ENCODE assay signal across 9 mouse cellular contexts in the genomic region with DNA sequence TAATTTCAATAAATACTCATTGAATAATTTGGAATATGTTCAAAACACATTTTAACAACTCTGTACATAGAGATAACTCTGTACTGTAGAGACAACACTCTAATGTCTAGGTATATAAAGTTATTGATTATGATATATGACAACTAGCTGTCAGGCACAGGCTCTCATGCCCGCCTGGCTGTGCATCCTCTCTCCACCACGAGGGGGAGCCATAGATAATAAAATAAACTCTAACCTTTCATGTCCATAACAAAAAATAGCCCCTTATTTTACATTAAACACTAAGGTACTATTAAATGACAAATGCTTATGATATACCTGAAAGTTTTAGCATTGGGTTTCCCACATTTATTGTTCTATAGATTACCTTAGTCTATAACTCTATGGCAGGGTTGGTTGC. TPM values are rescaled to one million over a fixed set of nuclear protein-coding genes. Genes with fewer than 3 reads are reported as not detected.
DNase-seq lines count a peak whose midpoint lies in the region; ATAC-seq and TF ChIP-seq lines count a peak whose summit lies in the region.
"Had no signal": no experiment of that assay in that cellular context is flagged by ENCODE, and none has a peak within 500 bp of the region (broad histone marks: within the 10 kb centered on the region; RNA-seq: fewer than 3 reads in every experiment).

No protein-coding gene starts in this region.

- no peak for TF ChIP-seq POLR2A in heart, adult 2 months (IDR thresholded peaks at IDR 0.05; ENCODE audit: insufficient read depth, low read depth, low read length)
- TF ChIP-seq POLR2A in cortical plate, adult 2 months (IDR thresholded peaks at IDR 0.05; ENCODE audit: extremely low read depth, insufficient read depth, low read length): no peak
- no peak for TF ChIP-seq POLR2A in thymus, adult 2 months (IDR thresholded peaks at IDR 0.05; ENCODE audit: control insufficient read depth, extremely low read depth, insufficient read depth, low read length, poor library complexity)

- no peak overlapping the region for H3K4me2 ChIP-seq in heart, postnatal 0 days (ENCODE audit: low read depth, low read length)
- H3K4me2 ChIP-seq: midbrain, embryonic 12.5 days had no signal

- no peaks in the 10 kb centered on the region for H3K36me3 ChIP-seq in heart, adult 2 months (ENCODE audit: control insufficient read depth, insufficient read depth, low read length)
- no peaks in the 10 kb centered on the region for H3K36me3 ChIP-seq in heart, embryonic 10.5 days
- no peaks in the 10 kb centered on the region for H3K36me3 ChIP-seq in heart, postnatal 0 days (replicated peaks; ENCODE audit: control insufficient read depth, insufficient read depth, low read length)
- no peaks in the 10 kb centered on the region for H3K36me3 ChIP-seq in thymus, adult 2 months (ENCODE audit: control insufficient read depth, insufficient read depth, low read length)
- H3K36me3 ChIP-seq: midbrain, embryonic 12.5 days had no signal

- TF ChIP-seq EP300 in heart, adult 2 months (IDR thresholded peaks at IDR 0.05; ENCODE audit: insufficient read depth, low read depth, low read length): peak; percentile 66; the same call in 1 of the 2 replicates
- no peak for TF ChIP-seq EP300 in heart, postnatal 0 days (IDR thresholded peaks at IDR 0.05; ENCODE audit: low read depth)

- 0 out of 2 replicates have a peak, but pooled peaks cover 4% of the 10 kb centered on the region for H3K9me3 ChIP-seq in heart, embryonic 10.5 days
- H3K9me3 ChIP-seq in heart, postnatal 0 days (replicated peaks; ENCODE audit: control insufficient read depth, low read length): 0 out of 2 replicates have a peak, but pooled peaks cover 5% of the 10 kb centered on the region
- H3K9me3 ChIP-seq: midbrain, embryonic 12.5 days had no signal

- H3K27me3 ChIP-seq in heart, adult 2 months (ENCODE audit: control insufficient read depth, insufficient read depth, low read length): no peaks in the 10 kb centered on the region
- no peaks in the 10 kb centered on the region for H3K27me3 ChIP-seq in heart, embryonic 10.5 days (ENCODE audit: insufficient read depth, poor library complexity, severe bottlenecking)
- H3K27me3 ChIP-seq in heart, postnatal 0 days (ENCODE audit: control insufficient read depth, insufficient read depth, low read length): no peaks in the 10 kb centered on the region
- no peaks in the 10 kb centered on the region for H3K27me3 ChIP-seq in thymus, adult 2 months (ENCODE audit: control insufficient read depth, insufficient read depth, low read length)
- H3K27me3 ChIP-seq: midbrain, embryonic 12.5 days had no signal

- no peak for ATAC-seq in heart, postnatal 0 days (ENCODE audit: insufficient read depth, low read depth)

- H3K4me3 ChIP-seq in heart, adult 2 months: no peak overlapping the region
- H3K4me3 ChIP-seq in heart, embryonic 10.5 days: no peak overlapping the region
- H3K4me3 ChIP-seq in cortical plate, adult 2 months (ENCODE audit: insufficient read depth, low read length): no peak overlapping the region
- H3K4me3 ChIP-seq in heart, postnatal 0 days (ENCODE audit: low read depth, low read length): no peak overlapping the region
- no peak overlapping the region for H3K4me3 ChIP-seq in thymus, adult 2 months (ENCODE audit: control insufficient read depth, insufficient read depth, low read length)
- H3K4me3 ChIP-seq: midbrain, embryonic 12.5 days had no signal

- no peaks in the 10 kb centered on the region for H3K79me2 ChIP-seq in heart, adult 2 months (replicated peaks; ENCODE audit: control insufficient read depth, insufficient read depth, low read length)

- no peaks in the 10 kb centered on the region; the same call in 1 of the 2 replicates for H3K4me1 ChIP-seq in heart, adult 2 months (ENCODE audit: control insufficient read depth, insufficient read depth, low read length)
- no peaks in the 10 kb centered on the region for H3K4me1 ChIP-seq in heart, embryonic 10.5 days
- H3K4me1 ChIP-seq in cortical plate, adult 2 months (ENCODE audit: control insufficient read depth, insufficient read depth, low read length): no peaks in the 10 kb centered on the region
- no peaks in the 10 kb centered on the region for H3K4me1 ChIP-seq in heart, postnatal 0 days (ENCODE audit: control insufficient read depth, insufficient read depth)
- H3K4me1 ChIP-seq in thymus, adult 2 months (replicated peaks; ENCODE audit: control insufficient read depth, insufficient read depth, low read length): no peaks in the 10 kb centered on the region
- H3K4me1 ChIP-seq: midbrain, embryonic 12.5 days had no signal

- peak; percentile 50 to 79 for DNase-seq in heart, adult 2 months
- no peak for DNase-seq in heart, embryonic 10.5 days (ENCODE audit: low spot score)
- peak; percentile 63 for DNase-seq in T-cell, adult 2 months (ENCODE audit: low spot score)
- no peak for DNase-seq in heart, postnatal 0 days (ENCODE audit: low spot score)
- peak; percentile 63 for DNase-seq in left cerebral cortex, adult 11 months (ENCODE audit: low spot score)
- peak; percentile 56 to 73 for DNase-seq in natural killer cell, adult 2 months (ENCODE audit: low spot score in 2 of 2)
- DNase-seq in thymus, adult 2 months: peak; percentile 63

- intact Hi-C loops in heart, adult 2 months (cut with DNase I): loop anchor here (2.0 to 5.0 kb wide), 3 partner anchors 66 to 701 kb away; partner anchors contain the start of gene Irf2

- no peak overlapping the region for H3K27ac ChIP-seq in heart, adult 2 months
- no peak overlapping the region for H3K27ac ChIP-seq in heart, embryonic 10.5 days
- no peak overlapping the region for H3K27ac ChIP-seq in cortical plate, adult 2 months (ENCODE audit: insufficient read depth, low read length)
- H3K27ac ChIP-seq in heart, postnatal 0 days (ENCODE audit: low read depth): no peak overlapping the region
- no peak overlapping the region for H3K27ac ChIP-seq in thymus, adult 2 months (ENCODE audit: control insufficient read depth, insufficient read depth, low read length)
- H3K27ac ChIP-seq: midbrain, embryonic 12.5 days had no signal

- no peak overlapping the region for H3K9ac ChIP-seq in heart, adult 2 months (ENCODE audit: low read depth, low read length)
- no peak overlapping the region for H3K9ac ChIP-seq in heart, postnatal 0 days (replicated peaks; ENCODE audit: low read depth, low read length)
- H3K9ac ChIP-seq: midbrain, embryonic 12.5 days had no signal

- peak; percentile 99 for TF ChIP-seq CTCF in heart, adult 2 months (IDR thresholded peaks at IDR 0.05)
- peak; percentile 82 for TF ChIP-seq CTCF in cortical plate, adult 2 months (IDR thresholded peaks at IDR 0.05; ENCODE audit: extremely low read depth, insufficient read depth, low read length)
- TF ChIP-seq CTCF in heart, postnatal 0 days (IDR thresholded peaks at IDR 0.05; ENCODE audit: low read depth): peak; percentile 77
- TF ChIP-seq CTCF in thymus, adult 2 months (IDR thresholded peaks at IDR 0.05; ENCODE audit: borderline replicate concordance, control insufficient read depth, extremely low read depth, insufficient read depth, low read length, poor library complexity): peak; percentile 30; the same call in 1 of the 2 replicates

- 1% methylated on average over 2 of the region's 2 CpGs for WGBS in heart, adult 2 months
- 0% methylated on average over 2 of the region's 2 CpGs for WGBS in heart, embryonic 10.5 days
- WGBS in heart, postnatal 0 days: 1% methylated on average over 2 of the region's 2 CpGs
- WGBS in thymus, adult 2 months: 3% methylated on average over 2 of the region's 2 CpGs

RNA-seq across cellular contexts. Expression of gene Casp3, which starts 54.4 kb away (rescaled TPM):
- total RNA-seq in heart, adult 2 months (2021): 1 to 10 TPM; 2.2 to 3.3 TPM
- 1.6 and 1.7 TPM in 2 replicates for polyA plus RNA-seq in heart, adult 2 months (2012; rRNA removed)
- 63.7 and 73.3 TPM in 2 replicates for polyA plus RNA-seq in heart, embryonic 10.5 days (2016; fragmentation: Nextera tagmentation; extraction: Ambion mirVana)
- 11.6 and 11.9 TPM in 2 replicates for polyA plus RNA-seq in cortical plate, adult 2 months (2012; rRNA removed)
- 11.8 and 20.8 TPM in 2 replicates for total RNA-seq in heart, postnatal 0 days (2014; rRNA removed; ENCODE audit: low replicate concordance)
- polyA plus RNA-seq in heart, postnatal 0 days (2015; fragmentation: Nextera tagmentation; extraction: Ambion mirVana): 28.6 and 30.4 TPM in 2 replicates
- polyA plus RNA-seq in thymus, adult 2 months (2012; rRNA removed): 13.0 and 14.7 TPM in 2 replicates

RNA-seq across cellular contexts. Expression of gene Primpol, which starts 54.5 kb away (rescaled TPM):
- total RNA-seq in heart, adult 2 months (2021): 1 to 10 TPM; 1.9 to 2.4 TPM
- 0.86 and 1.00 TPM in 2 replicates for polyA plus RNA-seq in heart, adult 2 months (2012; rRNA removed)
- 10.2 and 11.8 TPM in 2 replicates for polyA plus RNA-seq in heart, embryonic 10.5 days (2016; fragmentation: Nextera tagmentation; extraction: Ambion mirVana)
- 1.9 TPM in 2 replicates for polyA plus RNA-seq in cortical plate, adult 2 months (2012; rRNA removed)
- 1.7 and 2.9 TPM in 2 replicates for total RNA-seq in heart, postnatal 0 days (2014; rRNA removed; ENCODE audit: low replicate concordance)
- polyA plus RNA-seq in heart, postnatal 0 days (2015; fragmentation: Nextera tagmentation; extraction: Ambion mirVana): 3.4 and 4.3 TPM in 2 replicates
- 3.2 and 4.7 TPM in 2 replicates for polyA plus RNA-seq in thymus, adult 2 months (2012; rRNA removed)

Comparison
In these comparisons a context has a peak if more than half of its experiments do, and no peak if none do; other contexts are left out.
1. DNase-seq: peak in heart, adult 2 months (2 of 2), T-cell, adult 2 months (single experiment), left cerebral cortex, adult 11 months (single experiment), natural killer cell, adult 2 months (2 of 2) and thymus, adult 2 months (single experiment); none in heart, embryonic 10.5 days (single experiment) and heart, postnatal 0 days (single experiment).
2. CTCF ChIP-seq: peak in every context shown above with its lines; median percentile 99 in heart, adult 2 months; 82 in cortical plate, adult 2 months; 77 in heart, postnatal 0 days; 30 in thymus, adult 2 months.